ENCODE assay signal across 9 mouse cellular contexts in genomic region chr3:84460952-84461351, GRCm38 (mm10). TPM values are rescaled to one million over a fixed set of nuclear protein-coding genes. Genes with fewer than 3 reads are reported as not detected.
DNase-seq lines count a peak whose midpoint lies in the region; ATAC-seq and TF ChIP-seq lines count a peak whose summit lies in the region.
"Had no signal": no experiment of that assay in that cellular context is flagged by ENCODE, and none has a peak within 500 bp of the region (broad histone marks: within the 10 kb centered on the region; RNA-seq: fewer than 3 reads in every experiment).

No protein-coding gene starts in this region.

- H3K27ac ChIP-seq in forebrain, embryonic 12.5 days: peak overlapping the region; percentile 14; the same call in 1 of the 2 replicates
- no peak overlapping the region for H3K27ac ChIP-seq in forebrain, embryonic 16.5 days (ENCODE audit: low read length)
- no peak overlapping the region for H3K27ac ChIP-seq in hindbrain, postnatal 0 days
- peak overlapping the region; percentile 99 for H3K27ac ChIP-seq in liver, embryonic 13.5 days
- no peak overlapping the region for H3K27ac ChIP-seq in forebrain, embryonic 11.5 days (ENCODE audit: low read depth, low read length)
- H3K27ac ChIP-seq: embryonic facial prominence, embryonic 15.5 days had no signal

- no peak overlapping the region for H3K4me2 ChIP-seq in forebrain, embryonic 12.5 days
- no peak overlapping the region for H3K4me2 ChIP-seq in forebrain, embryonic 16.5 days (ENCODE audit: low read length)
- H3K4me2 ChIP-seq in hindbrain, postnatal 0 days (ENCODE audit: low read depth, low read length): no peak overlapping the region
- peak overlapping the region; percentile 71 for H3K4me2 ChIP-seq in liver, embryonic 13.5 days
- no peak overlapping the region for H3K4me2 ChIP-seq in forebrain, embryonic 11.5 days (ENCODE audit: low read depth, low read length, severe bottlenecking)
- H3K4me2 ChIP-seq: embryonic facial prominence, embryonic 15.5 days had no signal

- H3K9me3 ChIP-seq in forebrain, embryonic 12.5 days: no peaks in the 10 kb centered on the region
- H3K9me3 ChIP-seq in forebrain, embryonic 16.5 days (ENCODE audit: control insufficient read depth, low read length): no peaks in the 10 kb centered on the region
- H3K9me3 ChIP-seq in hindbrain, postnatal 0 days (ENCODE audit: low read length): no peaks in the 10 kb centered on the region
- no peaks in the 10 kb centered on the region for H3K9me3 ChIP-seq in liver, embryonic 13.5 days (replicated peaks)
- no peaks in the 10 kb centered on the region for H3K9me3 ChIP-seq in forebrain, embryonic 11.5 days (ENCODE audit: control insufficient read depth, low read length)
- H3K9me3 ChIP-seq: embryonic facial prominence, embryonic 15.5 days had no signal

- ATAC-seq in forebrain, embryonic 12.5 days (ENCODE audit: low FRiP score): peak; percentile 14; the same call in 1 of the 2 replicates
- no peak for ATAC-seq in forebrain, embryonic 16.5 days
- peak; percentile 75 for ATAC-seq in common myeloid progenitor, adult 5-6 weeks (replicated peaks; ENCODE audit: low read depth, poor library complexity, severe bottlenecking)
- 0 out of 2 replicates have a peak, but pooled peaks have one; percentile 10 for ATAC-seq in hindbrain, postnatal 0 days
- ATAC-seq in liver, embryonic 13.5 days (ENCODE audit: low read depth): peak; percentile 87
- ATAC-seq in forebrain, embryonic 11.5 days (replicated peaks; ENCODE audit: low FRiP score): no peak

- 51% methylated on average over 12 of the region's 12 CpGs for WGBS in forebrain, embryonic 12.5 days
- WGBS in forebrain, embryonic 16.5 days: 56% methylated on average over 12 of the region's 12 CpGs
- 44% methylated on average over 12 of the region's 12 CpGs for WGBS in hindbrain, postnatal 0 days
- WGBS in liver, embryonic 13.5 days (ENCODE audit: insufficient replicate concordance): 1% methylated on average over 12 of the region's 12 CpGs
- 50% methylated on average over 12 of the region's 12 CpGs for WGBS in forebrain, embryonic 11.5 days

- no peaks in the 10 kb centered on the region; the same call in 1 of the 2 replicates for H3K27me3 ChIP-seq in forebrain, embryonic 12.5 days
- no peaks in the 10 kb centered on the region for H3K27me3 ChIP-seq in forebrain, embryonic 16.5 days (replicated peaks; ENCODE audit: control insufficient read depth, insufficient read depth, low read length)
- no peaks in the 10 kb centered on the region for H3K27me3 ChIP-seq in hindbrain, postnatal 0 days (ENCODE audit: insufficient read depth, low read length)
- 0 out of 2 replicates have a peak, but pooled peaks cover 4% of the 10 kb centered on the region for H3K27me3 ChIP-seq in liver, embryonic 13.5 days
- no peaks in the 10 kb centered on the region for H3K27me3 ChIP-seq in forebrain, embryonic 11.5 days (ENCODE audit: control insufficient read depth, insufficient read depth, low read length)
- H3K27me3 ChIP-seq: embryonic facial prominence, embryonic 15.5 days had no signal

- peaks cover 23% of the 10 kb centered on the region for H3K4me1 ChIP-seq in forebrain, embryonic 12.5 days
- H3K4me1 ChIP-seq in forebrain, embryonic 16.5 days (replicated peaks; ENCODE audit: control insufficient read depth, insufficient read depth, low read length): no peaks in the 10 kb centered on the region
- H3K4me1 ChIP-seq in hindbrain, postnatal 0 days (ENCODE audit: insufficient read depth, low read length): 0 out of 2 replicates have a peak, but pooled peaks cover 3% of the 10 kb centered on the region
- peaks cover 89% of the 10 kb centered on the region for H3K4me1 ChIP-seq in liver, embryonic 13.5 days (replicated peaks)
- H3K4me1 ChIP-seq in forebrain, embryonic 11.5 days (replicated peaks; ENCODE audit: control insufficient read depth, insufficient read depth, low read length): peaks cover 11% of the 10 kb centered on the region

- H3K9ac ChIP-seq in forebrain, embryonic 12.5 days: peak overlapping the region; percentile 12; the same call in 1 of the 2 replicates
- H3K9ac ChIP-seq in forebrain, embryonic 16.5 days (replicated peaks; ENCODE audit: low read depth, low read length): no peak overlapping the region
- H3K9ac ChIP-seq in hindbrain, postnatal 0 days (replicated peaks; ENCODE audit: low read length): no peak overlapping the region
- H3K9ac ChIP-seq in liver, embryonic 13.5 days: peak overlapping the region; percentile 78
- H3K9ac ChIP-seq in forebrain, embryonic 11.5 days (ENCODE audit: low read length): no peak overlapping the region
- H3K9ac ChIP-seq: embryonic facial prominence, embryonic 15.5 days had no signal

- no peaks in the 10 kb centered on the region for H3K36me3 ChIP-seq in forebrain, embryonic 12.5 days (replicated peaks)
- H3K36me3 ChIP-seq in forebrain, embryonic 16.5 days (ENCODE audit: control insufficient read depth, insufficient read depth): no peaks in the 10 kb centered on the region
- H3K36me3 ChIP-seq in hindbrain, postnatal 0 days (ENCODE audit: insufficient read depth, low read length): no peaks in the 10 kb centered on the region
- H3K36me3 ChIP-seq in liver, embryonic 13.5 days: peaks cover 79% of the 10 kb centered on the region
- no peaks in the 10 kb centered on the region for H3K36me3 ChIP-seq in forebrain, embryonic 11.5 days (ENCODE audit: control insufficient read depth, insufficient read depth, low read length)
- H3K36me3 ChIP-seq: embryonic facial prominence, embryonic 15.5 days had no signal

- no peak overlapping the region for H3K4me3 ChIP-seq in forebrain, embryonic 12.5 days (replicated peaks)
- no peak overlapping the region for H3K4me3 ChIP-seq in forebrain, embryonic 16.5 days (replicated peaks; ENCODE audit: low read length)
- H3K4me3 ChIP-seq in hindbrain, postnatal 0 days (ENCODE audit: low read length): no peak overlapping the region
- peak overlapping the region; percentile 44 for H3K4me3 ChIP-seq in liver, embryonic 13.5 days (replicated peaks)
- H3K4me3 ChIP-seq in forebrain, embryonic 11.5 days (ENCODE audit: low read depth, low read length): no peak overlapping the region
- H3K4me3 ChIP-seq: embryonic facial prominence, embryonic 15.5 days had no signal

- no peak for TF ChIP-seq CTCF in hindbrain, postnatal 0 days (IDR thresholded peaks at IDR 0.05; ENCODE audit: low read depth)

- DNase-seq in hindbrain, postnatal 0 days (ENCODE audit: low spot score): no peak
- DNase-seq in liver, embryonic 13.5 days: peak; percentile 67
- no peak for DNase-seq in testis, postnatal 10 days (ENCODE audit: low spot score)
- no peak for DNase-seq in gastrocnemius, adult 8-10 months (ENCODE audit: low spot score in 2 of 2)
- no peak for DNase-seq in forebrain, embryonic 11.5 days (ENCODE audit: low spot score)

RNA-seq across cellular contexts. Expression of gene Fhdc1, which starts 19.3 kb away (rescaled TPM):
- polyA plus RNA-seq in forebrain, embryonic 12.5 days (2016; fragmentation: Nextera tagmentation; extraction: Ambion mirVana): 3.5 and 3.6 TPM in 2 replicates
- polyA plus RNA-seq in forebrain, embryonic 16.5 days (2015; fragmentation: Nextera tagmentation; extraction: Ambion mirVana): 1.8 and 3.2 TPM in 2 replicates
- total RNA-seq in common myeloid progenitor, adult 5-6 weeks (2017): 0.64 and 1.0 TPM in 2 replicates
- 7.7 and 8.4 TPM in 2 replicates for total RNA-seq in hindbrain, postnatal 0 days (2014; rRNA removed)
- polyA plus RNA-seq in hindbrain, postnatal 0 days (2015; fragmentation: Nextera tagmentation; extraction: Ambion mirVana): 3.2 and 3.5 TPM in 2 replicates
- polyA plus RNA-seq in liver, embryonic 13.5 days (2015; fragmentation: Nextera tagmentation; extraction: Ambion mirVana): 30.2 and 30.9 TPM in 2 replicates
- under 1 TPM in 3 of 4 experiments, not detected in 1; 0.09 to 0.15 (median 0.13) TPM for total RNA-seq in gastrocnemius, adult 8-10 months (2022)
- 2.3 and 2.5 TPM in 2 replicates for polyA plus RNA-seq in forebrain, embryonic 11.5 days (2014; fragmentation: Nextera tagmentation; extraction: Ambion mirVana)

Comparison
In these comparisons a context has a peak if more than half of its experiments do, and no peak if none do; other contexts are left out.
1. ATAC-seq: peak in forebrain, embryonic 12.5 days (single experiment), common myeloid progenitor, adult 5-6 weeks (single experiment), hindbrain, postnatal 0 days (single experiment) and liver, embryonic 13.5 days (single experiment); none in forebrain, embryonic 16.5 days (single experiment) and forebrain, embryonic 11.5 days (single experiment).
2. H3K27ac ChIP-seq: peak in forebrain, embryonic 12.5 days (single experiment) and liver, embryonic 13.5 days (single experiment); none in forebrain, embryonic 16.5 days (single experiment), hindbrain, postnatal 0 days (single experiment) and forebrain, embryonic 11.5 days (single experiment).
3. H3K9ac ChIP-seq: peak in forebrain, embryonic 12.5 days (single experiment) and liver, embryonic 13.5 days (single experiment); none in forebrain, embryonic 16.5 days (single experiment), hindbrain, postnatal 0 days (single experiment) and forebrain, embryonic 11.5 days (single experiment).